Mouse (Mus musculus) ES-E14 (cell line): ENCODE data around the gene Arhgap17. TPM values are rescaled to one million over a fixed set of nuclear protein-coding genes. Genes with fewer than 3 reads are reported as not detected.

ENCODE experiments used
- DNase-seq: peaks from one replicate; pipeline ENCODE4 v3.0.0-alpha.2; 2013; ENCODE audit warnings: low read depth, low spot score
- H3K27ac ChIP-seq: 2 replicates; pipeline ENCODE4 v1.5.1; 2012; ENCODE audit warnings: low read depth, mild to moderate bottlenecking, low read length, moderate library complexity, mixed read lengths; ENCODE audit not compliant: poor library complexity, insufficient read depth, severe bottlenecking
- H3K36me3 ChIP-seq: 2 replicates; pipeline ENCODE4 v1.6.1; 2012; ENCODE audit warnings: mild to moderate bottlenecking, low read length, moderate library complexity, mixed read lengths; ENCODE audit not compliant: control insufficient read depth, poor library complexity, insufficient read depth, severe bottlenecking
- H3K4me1 ChIP-seq, 2 experiments: fragments of 150-350 bp in 1 of 2; sonication (generic) in 1 of 2; 2 replicates each; pipeline ENCODE4 v1.6.1; 2012; ENCODE audit warnings: low read length in 2 of 2, mild to moderate bottlenecking in 1 of 2, mixed read lengths in 1 of 2; ENCODE audit not compliant: control insufficient read depth in 2 of 2, insufficient read depth in 2 of 2, poor library complexity in 1 of 2
- H3K4me3 ChIP-seq, 2 experiments: fragments of 150-350 bp in 1 of 2; sonication (generic) in 1 of 2; 2 replicates each; pipeline ENCODE4 v1.5.1; 2012; ENCODE audit warnings: low read length in 2 of 2, low read depth in 1 of 2, mild to moderate bottlenecking in 1 of 2, mixed read lengths in 1 of 2; ENCODE audit not compliant: insufficient read depth in 1 of 2, poor library complexity in 1 of 2, severe bottlenecking in 1 of 2
- H3K9ac ChIP-seq: 2 replicates; pipeline ENCODE4 v1.6.1; 2012; ENCODE audit warnings: low read depth, mild to moderate bottlenecking, low read length, mixed read lengths; ENCODE audit not compliant: poor library complexity, insufficient read depth, severe bottlenecking
- H3K9me3 ChIP-seq: fragments of 150-350 bp; sonication (generic); 2 replicates; pipeline ENCODE4 v1.6.1; 2012; ENCODE audit warnings: low read depth, mild to moderate bottlenecking, low read length; ENCODE audit not compliant: control insufficient read depth, insufficient read depth
- CHD2 ChIP-seq: IDR thresholded peaks from 2 replicates; pipeline ENCODE4 v1.6.1; 2014; ENCODE audit warnings: mild to moderate bottlenecking, low read depth, low read length, inconsistent platforms
- HCFC1 ChIP-seq: IDR thresholded peaks from 2 replicates; pipeline ENCODE4 v1.6.1; 2012; ENCODE audit warnings: low read length, inconsistent platforms, borderline replicate concordance; ENCODE audit not compliant: insufficient read depth
- MAFK ChIP-seq: IDR thresholded peaks from 2 replicates; pipeline ENCODE4 v1.6.1; 2014; ENCODE audit warnings: mild to moderate bottlenecking, low read depth, low read length, inconsistent platforms; ENCODE audit not compliant: insufficient read depth
- ZC3H11A ChIP-seq: IDR thresholded peaks from 2 replicates; pipeline ENCODE4 v1.6.1; 2012; ENCODE audit warnings: low read depth, mild to moderate bottlenecking, inconsistent platforms, low read length, borderline replicate concordance
- ZNF384 ChIP-seq: IDR thresholded peaks from 2 replicates; pipeline ENCODE4 v1.6.1; 2012; ENCODE audit warnings: low read depth, low read length, inconsistent platforms
- in situ Hi-C, 2 experiments: fragments of 600-800 bp; cut with MboI; formaldehyde crosslinking; loops; one replicate each; pipeline ENCODE4 v1.15.1; 2025; ENCODE audit warnings: low sequenced_read_pairs in 2 of 2, inconsistent platforms in 1 of 2; ENCODE audit not compliant: unreplicated experiment in 2 of 2
- total RNA-seq: library from RNA; depleted of rRNA; stranded (reverse); fragments of 300-350 nt; gene quantifications from 2 replicates; pipeline ENCODE4 v1.2.3, GENCODE M21; 2012

The Arhgap17 gene
- total RNA-seq, 1 experiment: 9.5 TPM

DNA sequence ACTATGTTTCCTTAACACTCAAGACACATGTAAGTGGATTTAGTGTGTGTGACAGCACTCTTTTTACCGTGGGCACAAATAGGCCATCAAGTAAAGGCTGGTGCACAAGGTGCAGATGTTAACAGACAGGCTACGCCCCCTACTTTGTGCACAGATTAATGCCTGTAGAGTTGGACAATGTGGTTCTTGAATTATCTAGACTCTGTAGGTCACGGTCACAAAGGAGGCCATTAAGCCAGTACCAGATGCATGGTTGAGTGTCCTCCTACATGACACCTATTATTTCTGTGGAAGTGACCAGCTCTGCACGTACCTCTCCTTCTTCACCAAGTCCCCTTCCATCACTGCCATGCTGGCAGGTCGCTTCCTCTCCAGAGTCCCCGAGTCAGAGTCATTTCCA is 73.6 kb downstream of the Arhgap17 start:
- in situ Hi-C loops: no loop called here
- H3K36me3 ChIP-seq: peaks cover 24% of the 10 kb centered on the region
- H3K4me1 ChIP-seq: no peaks in the 10 kb centered on the region

GRCm38 (mm10) chr7:123295423-123295822 is 74.3 kb downstream of the Arhgap17 start:
- Histone ChIP-seq H3K9ac (no peak overlapping the region), H3K36me3 (peaks cover 22% of the 10 kb centered on the region), H3K9me3 (no peaks in the 10 kb centered on the region), H3K4me1 (no peaks in the 10 kb centered on the region), H3K4me3 (no peak overlapping the region), H3K27ac (no peak overlapping the region)
- in situ Hi-C loops: no loop called here
- TF ChIP-seq HCFC1 (no peak), ZNF384 (no peak), MAFK (no peak), CHD2 (no peak), ZC3H11A (no peak)
- no peak for DNase-seq

More for the DNA sequence above, 73.6 kb downstream of the Arhgap17 start:
- H3K4me3 ChIP-seq: no peak overlapping the region
- TF ChIP-seq ZNF384 (no peak), MAFK (no peak), HCFC1 (no peak), CHD2 (no peak), ZC3H11A (no peak)
- DNase-seq: no peak
- H3K9me3 ChIP-seq: no peaks in the 10 kb centered on the region
- no peak overlapping the region for H3K9ac ChIP-seq
- H3K27ac ChIP-seq: no peak overlapping the region

GRCm38 (mm10) chr7:123293898-123294297 is 75.8 kb downstream of the Arhgap17 start:
- Histone ChIP-seq H3K9me3 (no peaks in the 10 kb centered on the region), H3K4me3 (no peak overlapping the region), H3K27ac (no peak overlapping the region), H3K36me3 (peaks cover 18% of the 10 kb centered on the region; the same call in 1 of the 2 replicates), H3K9ac (no peak overlapping the region), H3K4me1 (no peaks in the 10 kb centered on the region)
- DNase-seq: no peak
- TF ChIP-seq MAFK (no peak), ZNF384 (no peak), HCFC1 (no peak), CHD2 (no peak), ZC3H11A (no peak)
- in situ Hi-C loops: no loop called here

DNA sequence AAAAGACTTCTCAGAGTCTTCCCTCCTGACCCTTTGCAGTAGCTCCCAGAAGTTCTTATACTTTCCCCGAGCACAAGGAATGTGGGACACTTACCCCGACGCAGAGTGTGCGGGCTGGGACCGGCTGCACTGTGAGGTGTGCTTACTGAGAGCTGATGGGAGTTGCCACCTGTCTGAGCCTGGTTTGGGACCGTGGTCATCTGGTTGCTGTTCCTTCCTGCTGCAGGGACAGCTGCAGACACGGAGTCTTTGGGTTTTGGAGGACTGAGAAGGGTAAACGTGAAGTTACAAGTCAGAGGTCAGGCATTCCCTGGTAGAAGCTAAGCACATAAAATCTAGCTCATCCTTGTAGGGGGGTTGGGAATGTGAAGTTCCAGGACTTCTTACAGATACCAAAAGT is 77.8 kb downstream of the Arhgap17 start:
- Histone ChIP-seq H3K27ac (no peak overlapping the region), H3K9me3 (no peaks in the 10 kb centered on the region), H3K36me3 (peaks cover 15% of the 10 kb centered on the region; the same call in 1 of the 2 replicates), H3K9ac (no peak overlapping the region), H3K4me1 (no peaks in the 10 kb centered on the region), H3K4me3 (no peak overlapping the region)
- DNase-seq: no peak
- no peak for TF ChIP-seq ZNF384
- no peak for TF ChIP-seq HCFC1
- TF ChIP-seq MAFK: no peak
- no peak for TF ChIP-seq CHD2
- no peak for TF ChIP-seq ZC3H11A
- in situ Hi-C loops: no loop called here

- TF ChIP-seq MAFK: no peak
- TF ChIP-seq ZC3H11A: no peak
- TF ChIP-seq CHD2: no peak
- no peak for TF ChIP-seq HCFC1
- no peak for TF ChIP-seq ZNF384
- no peak overlapping the region for H3K4me3 ChIP-seq
- no peak for DNase-seq
- H3K27ac ChIP-seq: no peak overlapping the region
- no peak overlapping the region for H3K9ac ChIP-seq
- H3K36me3 ChIP-seq: peaks cover 17% of the 10 kb centered on the region
- no peaks in the 10 kb centered on the region for H3K4me1 ChIP-seq
- H3K9me3 ChIP-seq: no peaks in the 10 kb centered on the region
- in situ Hi-C loops: no loop called here
These were observed 80.5 kb downstream of the Arhgap17 start for GRCm38 (mm10) chr7:123289176-123289575.
